8 mouse cellular contexts compared by ENCODE assay signal in genomic region chrX:153007021-153007684, GRCm38 (mm10). TPM values are rescaled to one million over a fixed set of nuclear protein-coding genes. Genes with fewer than 3 reads are reported as not detected.
DNase-seq lines count a peak whose midpoint lies in the region; ATAC-seq lines count a peak whose summit lies in the region.

No protein-coding gene starts in this region.

- H3K9me3 ChIP-seq in megakaryocyte, embryonic 14.5 days: peaks cover 10% of the 10 kb centered on the region

- no peaks in the 10 kb centered on the region for H3K36me3 ChIP-seq in megakaryocyte, embryonic 14.5 days (replicated peaks; ENCODE audit: low read length)

- peaks cover 30% of the 10 kb centered on the region for H3K27me3 ChIP-seq in megakaryocyte, embryonic 14.5 days (replicated peaks)

- peak; percentile 69 for DNase-seq in adrenal gland, postnatal 10 days
- DNase-seq in embryo, embryonic 10.5 days (ENCODE audit: low spot score): peak; percentile 64
- peak; percentile 21 for DNase-seq in gastrocnemius, postnatal 25 days
- DNase-seq in left cerebral cortex, postnatal 14 days (ENCODE audit: low spot score in 2 of 2): peak; percentile 10 to 17
- peak; percentile 15 for DNase-seq in right cerebral cortex, postnatal 25 days
- DNase-seq in yolk sac, embryonic 10.5 days (ENCODE audit: low spot score): peak; percentile 73

- intact Hi-C loops in left cerebral cortex, postnatal 14 days (cut with DNase I): loop anchor here (2.0 kb wide), 1 partner anchor 30 kb away; the partner anchor contains the start of gene Mageh1

- H3K4me3 ChIP-seq in megakaryocyte, embryonic 14.5 days (replicated peaks): peak overlapping the region; percentile 93

- peak; percentile 64 for ATAC-seq in inflammation-experienced regulatory T-cells, adult 6 months

- peaks cover 11% of the 10 kb centered on the region for H3K4me1 ChIP-seq in megakaryocyte, embryonic 14.5 days

RNA-seq across cellular contexts. Expression of gene Usp51, which starts 0.9 kb away (rescaled TPM):
- total RNA-seq in adrenal gland, postnatal 10 days (2021): 1 to 10 TPM; 1.8 to 2.7 TPM
- total RNA-seq in gastrocnemius, postnatal 25 days (2021): not detected
- polyA plus RNA-seq in inflammation-experienced regulatory T-cells, adult 6 months (2017; shearing (Covaris generic)): under 1 TPM in 2 of 3 experiments, not detected in 1; 0.15 to 0.74 TPM
- total RNA-seq in left cerebral cortex, postnatal 14 days (2021): 1 to 10 TPM; 2.2 to 2.6 TPM
- polyA plus RNA-seq in megakaryocyte, embryonic 14.5 days (2012; ENCODE audit: insufficient read depth, low replicate concordance): 0.10 TPM in 1 of 2 replicates, not detected in the other

RNA-seq across cellular contexts. Expression of gene Mageh1, which starts 30.2 kb away (rescaled TPM):
- total RNA-seq in adrenal gland, postnatal 10 days (2021): 10 to 100 TPM; 24.9 to 25.0 TPM
- total RNA-seq in gastrocnemius, postnatal 25 days (2021): 1 to 10 TPM; 4.7 to 5.1 TPM
- 1 to 10 TPM; 1.0 to 3.1 (median 1.5) TPM for polyA plus RNA-seq in inflammation-experienced regulatory T-cells, adult 6 months (2017; shearing (Covaris generic))
- 10 to 100 TPM; 36.9 to 43.8 TPM for total RNA-seq in left cerebral cortex, postnatal 14 days (2021)
- not detected in 2 replicates for polyA plus RNA-seq in megakaryocyte, embryonic 14.5 days (2012; ENCODE audit: insufficient read depth, low replicate concordance)

Comparison
In these comparisons a context has a peak if more than half of its experiments do, and no peak if none do; other contexts are left out.
1. Peak in every context shown above with its lines: DNase-seq, ATAC-seq and H3K4me3 ChIP-seq.
2. DNase-seq: peak in every context shown above with its lines; median percentile 73 in yolk sac, embryonic 10.5 days; 69 in adrenal gland, postnatal 10 days; 64 in embryo, embryonic 10.5 days; 21 in gastrocnemius, postnatal 25 days; 15 in right cerebral cortex, postnatal 25 days; 14 in left cerebral cortex, postnatal 14 days.
3. RNA of gene Mageh1, which starts 30.2 kb away (total RNA-seq): 36.9 to 43.8 TPM in left cerebral cortex, postnatal 14 days and 24.9 to 25.0 TPM in adrenal gland, postnatal 10 days; 4.7 to 5.1 TPM in gastrocnemius, postnatal 25 days; every median in the first group is over 4 times any median in the second.